In genomic region chr11:101086756-101087681, GRCm38 (mm10) we compare ENCODE assay signal across 8 mouse cellular contexts. TPM values are rescaled to one million over a fixed set of nuclear protein-coding genes. Genes with fewer than 3 reads are reported as not detected.
DNase-seq lines count a peak whose midpoint lies in the region; ATAC-seq lines count a peak whose summit lies in the region.

Mlx (plus strand) TSS chr11:101087277.

- peaks cover 52% of the 10 kb centered on the region for H3K36me3 ChIP-seq in heart, embryonic 14.5 days (ENCODE audit: control insufficient read depth, insufficient read depth, low read length)
- peaks cover 54% of the 10 kb centered on the region for H3K36me3 ChIP-seq in liver, embryonic 13.5 days
- peaks cover 7% of the 10 kb centered on the region; the same call in 1 of the 2 replicates for H3K36me3 ChIP-seq in stomach, embryonic 16.5 days (ENCODE audit: control insufficient read depth, insufficient read depth, low read length)

- peak within 1 kb of the TSS; percentile 82 for H3K9ac ChIP-seq in heart, embryonic 14.5 days (ENCODE audit: low read length)
- H3K9ac ChIP-seq in liver, embryonic 13.5 days = peak within 1 kb of the TSS; percentile 92
- peak within 1 kb of the TSS; percentile 89 for H3K9ac ChIP-seq in stomach, embryonic 16.5 days (ENCODE audit: low read length)

- 1% methylated on average over 52 of the region's 52 CpGs for WGBS in heart, embryonic 14.5 days
- WGBS in liver, embryonic 13.5 days (ENCODE audit: insufficient replicate concordance) = 3% methylated on average over 52 of the region's 52 CpGs
- 2% methylated on average over 52 of the region's 52 CpGs for WGBS in stomach, embryonic 16.5 days

- peaks cover 10% of the 10 kb centered on the region for H3K4me1 ChIP-seq in brown adipose tissue, adult 24 weeks (ENCODE audit: control insufficient read depth, insufficient read depth, insufficient read length, low read length)
- H3K4me1 ChIP-seq in heart, embryonic 14.5 days (ENCODE audit: control insufficient read depth in 2 of 2, insufficient read depth in 2 of 2, low read length in 2 of 2) = peaks cover 16 to 22% of the 10 kb centered on the region in 2 experiments
- H3K4me1 ChIP-seq in liver, embryonic 13.5 days (replicated peaks) = peaks cover 59% of the 10 kb centered on the region
- H3K4me1 ChIP-seq in stomach, embryonic 16.5 days (ENCODE audit: control insufficient read depth, insufficient read depth, low read length) = peaks cover 28% of the 10 kb centered on the region

- peak within 1 kb of the TSS; percentile 66 for H3K4me3 ChIP-seq in brown adipose tissue, adult 24 weeks (ENCODE audit: insufficient read depth, low read depth, low read length)
- peak within 1 kb of the TSS; percentile 69 for H3K4me3 ChIP-seq in heart, embryonic 14.5 days (ENCODE audit: control insufficient read depth in 1 of 2, insufficient read depth in 1 of 2, low read depth in 1 of 2, low read length in 2 of 2)
- peak within 1 kb of the TSS; percentile 87 for H3K4me3 ChIP-seq in liver, embryonic 13.5 days (replicated peaks)
- H3K4me3 ChIP-seq in stomach, embryonic 16.5 days (replicated peaks; ENCODE audit: low read length) = peak within 1 kb of the TSS; percentile 73

- peak within 1 kb of the TSS; percentile 50 for H3K27ac ChIP-seq in brown adipose tissue, adult 24 weeks (replicated peaks; ENCODE audit: low read depth, low read length)
- peak within 1 kb of the TSS; percentile 80 to 81 for H3K27ac ChIP-seq in heart, embryonic 14.5 days (replicated peaks in 1 of 2; ENCODE audit: control insufficient read depth in 1 of 2, insufficient read depth in 1 of 2, low read depth in 2 of 2, low read length in 2 of 2)
- H3K27ac ChIP-seq in liver, embryonic 13.5 days = peak within 1 kb of the TSS; percentile 82
- peak within 1 kb of the TSS; percentile 90 for H3K27ac ChIP-seq in stomach, embryonic 16.5 days (ENCODE audit: low read length)

- peak within 1 kb of the TSS; percentile 90 for H3K4me2 ChIP-seq in heart, embryonic 14.5 days (ENCODE audit: low read length)
- H3K4me2 ChIP-seq in liver, embryonic 13.5 days = peak within 1 kb of the TSS; percentile 98
- H3K4me2 ChIP-seq in stomach, embryonic 16.5 days (ENCODE audit: low read depth, low read length) = peak within 1 kb of the TSS; percentile 81

- no peaks in the 10 kb centered on the region for H3K27me3 ChIP-seq in heart, embryonic 14.5 days (ENCODE audit: control insufficient read depth, insufficient read depth, low read length)
- H3K27me3 ChIP-seq in liver, embryonic 13.5 days = no peaks in the 10 kb centered on the region
- H3K27me3 ChIP-seq in stomach, embryonic 16.5 days (ENCODE audit: control insufficient read depth, insufficient read depth, low read length) = no peaks in the 10 kb centered on the region

- DNase-seq in CD4-positive, CD25-positive, alpha-beta regulatory T cell, adult 2 months (ENCODE audit: low read depth, low spot score) = peak; percentile 94
- DNase-seq in fibroblast of lung, adult 2 months (ENCODE audit: low read depth) = peak; percentile 82
- DNase-seq in kidney, postnatal 14 days = peak; percentile 95
- peak; percentile 86 for DNase-seq in liver, embryonic 13.5 days
- peak; percentile 91 for DNase-seq in neural tube, embryonic 10.5 days (ENCODE audit: extremely low spot score, low spot score)

- no peaks in the 10 kb centered on the region for H3K9me3 ChIP-seq in heart, embryonic 14.5 days (ENCODE audit: control insufficient read depth, low read length)
- no peaks in the 10 kb centered on the region for H3K9me3 ChIP-seq in liver, embryonic 13.5 days (replicated peaks)
- H3K9me3 ChIP-seq in stomach, embryonic 16.5 days (replicated peaks; ENCODE audit: control insufficient read depth, low read length) = no peaks in the 10 kb centered on the region

- peak; percentile 75 for ATAC-seq in heart, embryonic 14.5 days (ENCODE audit: insufficient number of reproducible peaks, insufficient read depth, low FRiP score, low read depth)
- ATAC-seq in liver, embryonic 13.5 days (ENCODE audit: low read depth) = peak; percentile 79
- ATAC-seq in stomach, embryonic 16.5 days (ENCODE audit: insufficient read depth, low FRiP score) = peak; percentile 86

RNA-seq across cellular contexts. Expression of gene Mlx, which starts in this region (rescaled TPM):
- polyA plus RNA-seq in brown adipose tissue, adult 24 weeks (2012; ENCODE audit: insufficient read depth, insufficient read length, missing spikeins) = 55.0 and 67.5 TPM in 2 replicates
- 32.4 and 35.7 TPM in 2 replicates for polyA plus RNA-seq in heart, embryonic 14.5 days (2014; fragmentation: Nextera tagmentation; extraction: Ambion mirVana)
- 32.5 and 34.4 TPM in 2 replicates for polyA plus RNA-seq in liver, embryonic 13.5 days (2015; fragmentation: Nextera tagmentation; extraction: Ambion mirVana)
- 57.4 and 60.5 TPM in 2 replicates for polyA plus RNA-seq in stomach, embryonic 16.5 days (2015; fragmentation: Nextera tagmentation; extraction: Ambion mirVana)

Comparison
In these comparisons a context has a peak if more than half of its experiments do, and no peak if none do; other contexts are left out.
1. Peak in every context shown above with its lines: DNase-seq, ATAC-seq, H3K4me3 ChIP-seq and H3K27ac ChIP-seq.